Mouse (Mus musculus): ENCODE measurements at regions not wholly inside any gene's neighbourhood (a gene's known extent, or its start where the extent isn't known, plus 50 kb on each side); places are given as distances from the start of the nearest gene placed in this dataset.
"Not testable (repeated sequence)": the region's sequence is repeated elsewhere in the genome, so short reads cannot be mapped to it uniquely, and the experiment has no call there.

DNA sequence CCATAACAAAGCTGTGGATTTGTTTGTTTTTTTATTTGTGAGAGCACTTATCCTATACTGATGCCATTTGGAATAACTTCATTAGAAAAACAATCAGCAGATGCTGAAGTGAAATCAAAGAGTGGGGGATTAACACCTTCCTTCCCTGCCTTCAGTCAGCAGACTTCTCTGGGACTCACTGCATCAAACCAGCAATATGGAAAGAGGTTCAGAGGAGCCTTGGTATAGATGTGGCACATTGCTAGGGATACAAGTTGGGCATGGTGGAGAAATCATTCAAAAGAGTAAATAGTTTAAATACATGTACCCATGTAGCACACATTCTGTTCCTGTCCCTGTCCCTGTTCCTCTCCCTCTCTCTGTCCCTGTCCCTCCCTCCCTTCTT lies 364.0 kb upstream of the Rgs18 start:
- H3K4me3 ChIP-seq (ENCODE audit: low read depth, low read length): no peak overlapping the region
- no peak overlapping the region for H3K4me2 ChIP-seq (ENCODE audit: low read depth, low read length)

DNA sequence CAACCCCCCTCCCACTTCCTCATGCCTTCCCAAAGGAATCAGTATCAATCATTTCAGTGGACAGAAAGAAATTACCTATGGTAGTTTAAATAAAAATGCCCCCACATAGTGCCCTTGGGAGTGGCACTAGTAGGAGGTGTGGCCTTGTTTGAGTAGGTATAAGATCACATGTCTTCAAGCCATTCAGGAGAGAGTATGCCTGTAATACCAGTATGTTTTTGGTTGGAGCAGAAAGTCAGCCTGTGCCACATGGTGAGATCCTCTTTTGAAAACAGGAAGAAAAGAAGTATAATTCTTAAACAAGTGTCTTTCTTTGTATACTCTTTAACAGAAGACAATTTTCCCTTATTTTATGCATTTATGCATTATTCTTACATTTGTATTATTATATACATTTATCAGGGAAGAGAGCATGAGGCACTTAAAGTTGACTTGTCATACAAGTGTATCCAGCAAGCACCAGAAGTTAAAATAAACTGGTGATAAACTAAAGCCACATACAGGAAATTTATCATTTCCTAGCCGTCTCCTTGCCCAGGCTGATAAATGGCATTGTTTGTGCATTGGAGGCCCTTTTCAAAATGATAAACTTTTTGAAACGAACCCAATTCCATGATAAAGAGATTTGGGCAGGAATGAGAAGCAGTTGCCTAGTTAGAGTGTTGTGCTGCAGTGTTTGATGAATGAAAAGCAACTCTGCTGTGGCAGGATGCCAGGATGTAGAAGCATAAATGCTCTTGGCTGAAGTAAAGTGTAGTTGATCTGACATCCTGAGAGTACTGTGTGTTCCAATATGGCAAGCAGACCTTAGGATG lies 363.4 kb upstream of the Rgs18 start:
- Histone ChIP-seq H3K9me3 (ENCODE audit: control insufficient read depth, low read length) (no peaks in the 10 kb centered on the region), H3K36me3 (ENCODE audit: control insufficient read depth, insufficient read depth, low read length) (no peaks in the 10 kb centered on the region), H3K4me2 (ENCODE audit: low read depth, low read length) (no peak overlapping the region), H3K9ac (ENCODE audit: low read depth, low read length) (no peak overlapping the region), H3K27ac (replicated peaks; ENCODE audit: low read depth, low read length) (no peak overlapping the region), H3K4me1 (ENCODE audit: control insufficient read depth, insufficient read depth, low read length) (no peaks in the 10 kb centered on the region), H3K27me3 (replicated peaks; ENCODE audit: control insufficient read depth, insufficient read depth, low read length) (no peaks in the 10 kb centered on the region), H3K4me3 (ENCODE audit: low read depth, low read length) (no peak overlapping the region)
- peak; percentile 37 for DNase-seq (ENCODE audit: low spot score)
- 43% methylated on average over 2 of the region's 2 CpGs for WGBS
- no peak for ATAC-seq (ENCODE audit: low read depth)

More for the DNA sequence above, 364.0 kb upstream of the Rgs18 start:
- H3K9me3 ChIP-seq (ENCODE audit: control insufficient read depth, low read length): no peaks in the 10 kb centered on the region
- H3K27ac ChIP-seq (replicated peaks; ENCODE audit: low read depth, low read length): no peak overlapping the region
- no peak overlapping the region for H3K9ac ChIP-seq (ENCODE audit: low read depth, low read length)
- ATAC-seq (ENCODE audit: low read depth): no peak
- no peaks in the 10 kb centered on the region for H3K27me3 ChIP-seq (replicated peaks; ENCODE audit: control insufficient read depth, insufficient read depth, low read length)
- no peaks in the 10 kb centered on the region for H3K4me1 ChIP-seq (ENCODE audit: control insufficient read depth, insufficient read depth, low read length)
- no peak for DNase-seq (ENCODE audit: low spot score)
- no peaks in the 10 kb centered on the region for H3K36me3 ChIP-seq (ENCODE audit: control insufficient read depth, insufficient read depth, low read length)

DNA sequence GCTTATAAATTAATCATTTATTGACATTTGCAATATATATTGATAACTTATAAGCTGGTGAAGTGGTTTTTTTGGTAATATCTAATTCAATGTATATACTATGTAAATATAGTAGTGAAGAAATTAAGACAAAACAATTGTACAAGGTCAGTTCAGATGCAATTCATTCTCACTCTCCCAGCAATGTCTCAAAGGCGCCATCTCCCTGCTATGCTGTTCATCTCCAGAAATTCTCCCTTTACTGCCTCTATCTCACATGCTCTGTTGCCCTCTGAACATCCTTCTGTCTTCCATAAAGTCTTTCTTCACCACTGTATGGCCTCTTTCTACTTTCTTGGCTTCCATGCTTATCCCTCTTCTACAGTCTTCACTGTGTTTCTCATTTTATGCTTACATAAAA lies 355.8 kb upstream of the Rgs18 start:
- Histone ChIP-seq H3K4me3 (ENCODE audit: low read depth, low read length) (no peak overlapping the region), H3K27ac (replicated peaks; ENCODE audit: low read depth, low read length) (no peak overlapping the region), H3K36me3 (ENCODE audit: control insufficient read depth, insufficient read depth, low read length) (no peaks in the 10 kb centered on the region), H3K9ac (ENCODE audit: low read depth, low read length) (no peak overlapping the region), H3K9me3 (ENCODE audit: control insufficient read depth, low read length) (no peaks in the 10 kb centered on the region), H3K4me2 (ENCODE audit: low read depth, low read length) (no peak overlapping the region), H3K4me1 (ENCODE audit: control insufficient read depth, insufficient read depth, low read length) (no peaks in the 10 kb centered on the region), H3K27me3 (replicated peaks; ENCODE audit: control insufficient read depth, insufficient read depth, low read length) (no peaks in the 10 kb centered on the region)
- WGBS: 68% methylated on average over 1 of the region's 1 CpGs
- DNase-seq (ENCODE audit: low spot score): no peak
- ATAC-seq (ENCODE audit: low read depth): no peak

DNA sequence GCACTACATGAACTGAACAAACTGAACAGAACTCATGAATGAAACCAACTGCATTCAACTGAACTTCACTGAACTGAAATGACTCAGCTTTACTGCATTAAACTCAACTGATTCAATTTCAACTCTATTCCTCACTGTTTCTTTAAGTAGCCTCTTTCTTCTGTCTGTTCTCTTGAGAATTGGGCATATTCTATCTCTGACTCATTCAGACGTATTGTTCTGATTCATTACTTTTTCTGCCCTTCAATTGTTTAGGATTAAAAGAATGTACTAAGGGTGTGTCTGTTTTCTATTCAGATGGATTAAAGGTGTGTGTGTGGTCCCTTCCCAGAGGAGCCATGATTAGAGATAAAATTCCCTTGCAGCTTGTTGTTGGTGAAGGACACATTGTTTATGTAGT lies 337.9 kb upstream of the Rgs18 start:
- H3K27me3 ChIP-seq (replicated peaks; ENCODE audit: control insufficient read depth, insufficient read depth, low read length): no peaks in the 10 kb centered on the region
- no peak for DNase-seq (ENCODE audit: low spot score)
- no peak overlapping the region for H3K27ac ChIP-seq (replicated peaks; ENCODE audit: low read depth, low read length)
- WGBS: 44% methylated on average over 1 of the region's 1 CpGs
- H3K4me2 ChIP-seq (ENCODE audit: low read depth, low read length): no peak overlapping the region
- ATAC-seq (ENCODE audit: low read depth): no peak
- no peaks in the 10 kb centered on the region for H3K36me3 ChIP-seq (ENCODE audit: control insufficient read depth, insufficient read depth, low read length)
- no peak overlapping the region for H3K4me3 ChIP-seq (ENCODE audit: low read depth, low read length)
- no peaks in the 10 kb centered on the region for H3K9me3 ChIP-seq (ENCODE audit: control insufficient read depth, low read length)
- H3K4me1 ChIP-seq (ENCODE audit: control insufficient read depth, insufficient read depth, low read length): no peaks in the 10 kb centered on the region
- H3K9ac ChIP-seq (ENCODE audit: low read depth, low read length): no peak overlapping the region

DNA sequence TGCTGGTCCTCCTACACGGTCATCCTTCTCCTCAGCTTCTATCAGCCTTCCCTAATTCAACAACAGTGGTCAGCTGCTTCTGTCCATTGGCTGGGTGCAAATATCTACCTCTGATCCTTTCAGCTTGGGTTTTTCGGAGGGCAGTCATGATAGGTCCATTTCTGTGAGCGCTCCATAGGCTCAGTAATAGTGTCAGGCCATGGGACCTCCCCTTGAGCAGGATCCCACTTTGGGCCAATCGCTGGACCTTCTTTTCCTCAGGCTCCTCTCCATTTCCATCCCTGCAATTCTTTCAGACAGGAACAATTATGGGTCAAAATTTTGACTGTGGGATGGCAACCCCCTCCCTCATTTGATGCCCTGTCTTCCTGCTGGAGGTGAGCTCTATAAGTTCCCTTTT lies 331.5 kb upstream of the Rgs18 start:
- not testable (repeated sequence) for H3K4me3 ChIP-seq (ENCODE audit: low read depth, low read length); H3K9ac ChIP-seq (ENCODE audit: low read depth, low read length); H3K27ac ChIP-seq (replicated peaks; ENCODE audit: low read depth, low read length); DNase-seq (ENCODE audit: low spot score); H3K36me3 ChIP-seq (ENCODE audit: control insufficient read depth, insufficient read depth, low read length); H3K4me2 ChIP-seq (ENCODE audit: low read depth, low read length); H3K4me1 ChIP-seq (ENCODE audit: control insufficient read depth, insufficient read depth, low read length); ATAC-seq (ENCODE audit: low read depth); H3K9me3 ChIP-seq (ENCODE audit: control insufficient read depth, low read length); H3K27me3 ChIP-seq (replicated peaks; ENCODE audit: control insufficient read depth, insufficient read depth, low read length)
- 89% methylated on average over 4 of the region's 4 CpGs for WGBS

DNA sequence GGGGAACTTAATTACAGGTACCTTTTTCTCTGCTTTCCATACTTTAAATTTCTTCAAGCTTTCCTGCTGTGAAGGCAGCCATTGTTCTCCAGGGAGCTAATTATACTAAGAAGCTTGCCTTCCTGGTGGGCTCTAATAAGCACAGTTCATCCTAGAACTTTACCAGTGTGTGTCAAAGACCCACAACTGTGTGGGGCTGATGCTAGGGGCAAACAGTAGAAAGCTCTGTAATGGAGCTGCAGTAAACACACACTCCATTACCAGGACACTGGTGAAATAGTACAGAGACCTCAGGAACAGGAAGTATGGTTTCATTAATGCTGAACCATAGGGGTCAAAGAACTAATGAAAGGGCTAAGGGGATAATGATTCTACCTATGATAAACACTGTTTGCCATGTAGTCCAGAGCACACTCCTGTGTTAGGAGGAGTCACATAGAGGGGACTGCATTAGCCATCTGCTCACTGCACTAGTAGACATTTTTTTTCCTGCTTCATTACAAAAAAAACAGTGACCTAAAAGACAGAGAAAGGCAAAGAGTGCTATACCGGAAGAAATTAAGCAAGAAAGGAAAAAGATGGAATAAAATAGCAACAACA lies 290.1 kb upstream of the Rgs18 start:
- WGBS: 52% methylated on average over 1 of the region's 1 CpGs
- DNase-seq (ENCODE audit: low spot score) (no peak), ATAC-seq (ENCODE audit: low read depth) (no peak)

DNA sequence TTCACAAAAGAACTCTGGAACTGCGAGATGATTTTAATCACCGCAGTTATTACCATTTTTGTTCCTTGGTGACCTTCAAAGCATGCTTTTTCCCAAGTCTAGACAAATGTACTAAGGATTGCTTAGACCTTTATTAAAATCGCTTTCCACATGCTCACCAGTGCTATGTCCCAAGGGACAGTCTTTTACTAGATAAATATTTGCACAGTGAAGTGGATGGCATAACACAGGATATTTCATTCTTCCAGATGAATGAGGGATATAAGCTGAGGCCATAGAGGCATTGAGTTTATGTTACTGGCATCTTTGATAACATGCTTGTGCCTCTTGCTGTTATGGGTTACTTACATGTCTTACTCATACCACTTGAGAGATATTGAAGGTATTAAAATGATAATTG lies 289.1 kb upstream of the Rgs18 start:
- Histone ChIP-seq H3K27ac (replicated peaks; ENCODE audit: low read depth, low read length) (no peak overlapping the region), H3K4me2 (ENCODE audit: low read depth, low read length) (no peak overlapping the region), H3K4me3 (ENCODE audit: low read depth, low read length) (no peak overlapping the region), H3K9me3 (ENCODE audit: control insufficient read depth, low read length) (no peaks in the 10 kb centered on the region), H3K9ac (ENCODE audit: low read depth, low read length) (no peak overlapping the region), H3K27me3 (replicated peaks; ENCODE audit: control insufficient read depth, insufficient read depth, low read length) (no peaks in the 10 kb centered on the region), H3K4me1 (ENCODE audit: control insufficient read depth, insufficient read depth, low read length) (no peaks in the 10 kb centered on the region), H3K36me3 (ENCODE audit: control insufficient read depth, insufficient read depth, low read length) (no peaks in the 10 kb centered on the region)
- DNase-seq (ENCODE audit: low spot score): no peak
- no peak for ATAC-seq (ENCODE audit: low read depth)
- 67% methylated on average over 3 of the region's 3 CpGs for WGBS

More for the DNA sequence above, 290.1 kb upstream of the Rgs18 start:
- Histone ChIP-seq H3K4me1 (ENCODE audit: control insufficient read depth, insufficient read depth, low read length) (no peaks in the 10 kb centered on the region), H3K9ac (ENCODE audit: low read depth, low read length) (no peak overlapping the region), H3K27me3 (replicated peaks; ENCODE audit: control insufficient read depth, insufficient read depth, low read length) (no peaks in the 10 kb centered on the region), H3K4me3 (ENCODE audit: low read depth, low read length) (no peak overlapping the region), H3K27ac (replicated peaks; ENCODE audit: low read depth, low read length) (no peak overlapping the region), H3K4me2 (ENCODE audit: low read depth, low read length) (no peak overlapping the region), H3K36me3 (ENCODE audit: control insufficient read depth, insufficient read depth, low read length) (no peaks in the 10 kb centered on the region), H3K9me3 (ENCODE audit: control insufficient read depth, low read length) (no peaks in the 10 kb centered on the region)

DNA sequence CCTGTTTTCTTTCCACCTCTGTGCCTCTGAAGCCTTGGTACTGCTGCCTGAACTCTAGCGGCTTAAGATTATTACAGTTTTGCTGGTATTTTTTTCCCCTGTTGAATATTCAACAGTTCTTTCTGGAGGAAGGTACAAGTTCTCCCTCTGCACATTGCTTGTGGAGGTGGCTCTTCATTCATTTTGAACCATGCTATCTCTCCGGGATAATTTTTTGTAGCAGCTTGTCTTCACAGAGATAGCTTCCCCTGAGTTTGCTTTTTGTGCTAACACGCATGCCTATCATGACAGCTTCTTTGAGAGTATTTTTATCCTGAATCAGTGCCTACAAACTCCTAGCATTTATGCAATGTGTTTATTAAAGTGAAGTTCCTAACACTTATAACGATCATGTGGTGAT lies 240.4 kb upstream of the Rgs18 start:
- no peak overlapping the region for H3K9ac ChIP-seq (ENCODE audit: low read depth, low read length)
- H3K27me3 ChIP-seq (replicated peaks; ENCODE audit: control insufficient read depth, insufficient read depth, low read length): no peaks in the 10 kb centered on the region
- no peak overlapping the region for H3K4me2 ChIP-seq (ENCODE audit: low read depth, low read length)
- H3K9me3 ChIP-seq (ENCODE audit: control insufficient read depth, low read length): no peaks in the 10 kb centered on the region
- ATAC-seq (ENCODE audit: low read depth) (no peak), DNase-seq (ENCODE audit: low spot score) (no peak)
- 88% methylated on average over 4 of the region's 4 CpGs for WGBS
- H3K4me1 ChIP-seq (ENCODE audit: control insufficient read depth, insufficient read depth, low read length): no peaks in the 10 kb centered on the region
- no peak overlapping the region for H3K27ac ChIP-seq (replicated peaks; ENCODE audit: low read depth, low read length)
- no peaks in the 10 kb centered on the region for H3K36me3 ChIP-seq (ENCODE audit: control insufficient read depth, insufficient read depth, low read length)
- no peak overlapping the region for H3K4me3 ChIP-seq (ENCODE audit: low read depth, low read length)

DNA sequence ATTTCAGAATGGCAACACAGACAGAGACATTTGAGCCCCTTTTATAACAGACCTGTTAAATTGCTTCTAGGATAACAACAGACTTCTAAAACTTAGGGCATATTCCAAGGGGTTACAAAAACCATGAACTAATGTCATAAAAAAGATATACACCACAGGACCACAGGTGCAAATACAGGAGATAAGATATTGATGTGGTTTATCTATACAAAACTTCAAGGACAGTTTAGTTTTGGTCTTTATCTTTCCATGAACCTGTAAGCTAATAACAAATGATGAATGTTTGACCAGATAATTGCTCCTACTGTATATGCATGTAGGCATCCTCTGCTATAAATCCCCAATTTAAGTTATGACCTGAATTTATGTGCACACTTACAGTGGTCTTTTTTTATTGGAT lies 235.6 kb upstream of the Rgs18 start:
- Histone ChIP-seq H3K4me2 (ENCODE audit: low read depth, low read length) (no peak overlapping the region), H3K4me3 (ENCODE audit: low read depth, low read length) (no peak overlapping the region), H3K9me3 (ENCODE audit: control insufficient read depth, low read length) (no peaks in the 10 kb centered on the region), H3K9ac (ENCODE audit: low read depth, low read length) (no peak overlapping the region), H3K27me3 (replicated peaks; ENCODE audit: control insufficient read depth, insufficient read depth, low read length) (no peaks in the 10 kb centered on the region), H3K36me3 (ENCODE audit: control insufficient read depth, insufficient read depth, low read length) (no peaks in the 10 kb centered on the region), H3K4me1 (ENCODE audit: control insufficient read depth, insufficient read depth, low read length) (no peaks in the 10 kb centered on the region), H3K27ac (replicated peaks; ENCODE audit: low read depth, low read length) (no peak overlapping the region)
- ATAC-seq (ENCODE audit: low read depth) (no peak), DNase-seq (ENCODE audit: low spot score) (no peak)
